Mouse (Mus musculus) spleen, adult 2 months (tissue): ENCODE data around the gene Zfp185. TPM values are rescaled to one million over a fixed set of nuclear protein-coding genes. Genes with fewer than 3 reads are reported as not detected.

Source experiments
- DNase-seq, 2 experiments: peaks; one replicate each; pipeline versions ENCODE4 v3.0.0 to v3.0.0-alpha.2; 2012 to 2021; ENCODE audit warnings: low spot score in 2 of 2, low read depth in 1 of 2
- H3K27ac ChIP-seq: fragments of 200-500 bp; 2 replicates; pipeline ENCODE4 v1.5.1; 2012; ENCODE audit warnings: low read length, inconsistent platforms; ENCODE audit not compliant: insufficient read depth
- H3K27me3 ChIP-seq: fragments of 200-500 bp; 2 replicates; pipeline ENCODE4 v1.6.1; 2012; ENCODE audit warnings: mild to moderate bottlenecking, moderate library complexity, low read length, inconsistent platforms; ENCODE audit not compliant: control insufficient read depth, insufficient read depth
- H3K36me3 ChIP-seq: fragments of 200-500 bp; 2 replicates; pipeline ENCODE4 v1.6.1; 2012; ENCODE audit warnings: mild to moderate bottlenecking, low read length, inconsistent platforms; ENCODE audit not compliant: control insufficient read depth, insufficient read depth
- H3K4me1 ChIP-seq: fragments of 200-500 bp; 2 replicates; pipeline ENCODE4 v1.6.1; 2011; ENCODE audit warnings: inconsistent platforms; ENCODE audit not compliant: control insufficient read depth, insufficient read depth, insufficient read length
- H3K4me3 ChIP-seq: fragments of 200-500 bp; 2 replicates; pipeline ENCODE4 v1.5.1; 2011; ENCODE audit warnings: mild to moderate bottlenecking, inconsistent platforms; ENCODE audit not compliant: insufficient read depth, insufficient read length; ENCODE audit errors: extremely low read depth
- CTCF ChIP-seq: fragments of 200-500 bp; IDR thresholded peaks from 2 replicates; pipeline ENCODE4 v1.5.1; 2011; ENCODE audit warnings: mild to moderate bottlenecking, inconsistent platforms; ENCODE audit not compliant: insufficient read depth, insufficient read length, insufficient replicate concordance; ENCODE audit errors: extremely low read depth
- POLR2A ChIP-seq: fragments of 200-500 bp; IDR thresholded peaks from 2 replicates; pipeline ENCODE4 v1.6.1; 2011; ENCODE audit warnings: low read depth, low read length, inconsistent platforms
- WGBS: fragments of 180-500 bp; shearing (Covaris S2); methylation state at CpG from one replicate; pipeline ENCODE4 v1.1.7; 2018; 5-methylcytosine and 5-hydroxymethylcytosine counted together
- polyA plus RNA-seq: library from polyadenylated mRNA; depleted of rRNA; stranded (reverse); fragments of >200 nt; gene quantifications from 2 replicates; pipeline ENCODE4 v1.2.3, GENCODE M21; 2012; rRNA removed

Zfp185 gene
- 0.14 and 0.19 TPM in 2 replicates for polyA plus RNA-seq

GRCm38 (mm10) chrX:72986841-72987519 is at the start of gene Zfp185:
TSS of gene Zfp185 (plus strand) at chrX:72987339.
- WGBS: 42% methylated on average over 44 of the region's 45 CpGs
- DNase-seq: no peak
- no peak for TF ChIP-seq POLR2A
- TF ChIP-seq CTCF: no peak
- no peak within 1 kb of the TSS for H3K27ac ChIP-seq
- H3K4me1 ChIP-seq: no peaks in the 10 kb centered on the region
- peaks cover 2% of the 10 kb centered on the region; the same call in 1 of the 2 replicates for H3K27me3 ChIP-seq
- H3K36me3 ChIP-seq: no peaks in the 10 kb centered on the region
- peak within 1 kb of the TSS; percentile 23; the same call in 1 of the 2 replicates for H3K4me3 ChIP-seq

- H3K4me1 ChIP-seq: no peaks in the 10 kb centered on the region
- no peak overlapping the region for H3K27ac ChIP-seq
- DNase-seq: no peak
- H3K36me3 ChIP-seq: peaks cover 2% of the 10 kb centered on the region; the same call in 1 of the 2 replicates
- H3K27me3 ChIP-seq: no peaks in the 10 kb centered on the region
- 90% methylated on average over 4 of the region's 4 CpGs for WGBS
- TF ChIP-seq CTCF (no peak), POLR2A (no peak)
- H3K4me3 ChIP-seq: no peak overlapping the region
Measured at GRCm38 (mm10) chrX:72953464-72953863, 33.7 kb upstream of the Zfp185 start.

GRCm38 (mm10) chrX:72956486-72956885 is 30.7 kb upstream of the Zfp185 start:
- TF ChIP-seq CTCF (no peak), POLR2A (no peak)
- no peak for DNase-seq
- H3K4me1 ChIP-seq: no peaks in the 10 kb centered on the region
- H3K36me3 ChIP-seq: peaks cover 2% of the 10 kb centered on the region; the same call in 1 of the 2 replicates
- WGBS: 85% methylated on average over 4 of the region's 4 CpGs
- no peaks in the 10 kb centered on the region for H3K27me3 ChIP-seq
- H3K27ac ChIP-seq: no peak overlapping the region
- no peak overlapping the region for H3K4me3 ChIP-seq

GRCm38 (mm10) chrX:72960431-72960830 is 26.7 kb upstream of the Zfp185 start:
- H3K36me3 ChIP-seq: peaks cover 2% of the 10 kb centered on the region; the same call in 1 of the 2 replicates
- TF ChIP-seq CTCF (no peak), POLR2A (no peak)
- 92% methylated on average over 4 of the region's 4 CpGs for WGBS
- no peaks in the 10 kb centered on the region for H3K27me3 ChIP-seq
- no peak overlapping the region for H3K27ac ChIP-seq
- H3K4me3 ChIP-seq: no peak overlapping the region
- no peak for DNase-seq
- H3K4me1 ChIP-seq: no peaks in the 10 kb centered on the region

GRCm38 (mm10) chrX:72961511-72961910 is 25.6 kb upstream of the Zfp185 start:
- 75% methylated on average over 3 of the region's 3 CpGs for WGBS
- TF ChIP-seq CTCF (no peak), POLR2A (no peak)
- H3K36me3 ChIP-seq: no peaks in the 10 kb centered on the region
- DNase-seq: no peak
- H3K27me3 ChIP-seq: no peaks in the 10 kb centered on the region
- no peak overlapping the region for H3K4me3 ChIP-seq
- no peak overlapping the region for H3K27ac ChIP-seq
- no peaks in the 10 kb centered on the region for H3K4me1 ChIP-seq

- DNase-seq: no peak
- no peak overlapping the region for H3K27ac ChIP-seq
- no peaks in the 10 kb centered on the region for H3K4me1 ChIP-seq
- TF ChIP-seq POLR2A: no peak
- no peak for TF ChIP-seq CTCF
- H3K4me3 ChIP-seq: no peak overlapping the region
- no peaks in the 10 kb centered on the region for H3K27me3 ChIP-seq
- WGBS: 82% methylated on average over 3 of the region's 3 CpGs
- H3K36me3 ChIP-seq: no peaks in the 10 kb centered on the region
Measured at GRCm38 (mm10) chrX:72962743-72963142, 24.4 kb upstream of the Zfp185 start.

- TF ChIP-seq POLR2A (no peak), CTCF (no peak)
- Histone ChIP-seq H3K27ac (no peak overlapping the region), H3K27me3 (peaks cover 2% of the 10 kb centered on the region; the same call in 1 of the 2 replicates), H3K4me3 (no peak overlapping the region), H3K4me1 (no peaks in the 10 kb centered on the region), H3K36me3 (no peaks in the 10 kb centered on the region)
- no peak for DNase-seq
- WGBS: 83% methylated on average over 6 of the region's 6 CpGs
Measured at GRCm38 (mm10) chrX:72982831-72983230, 4.3 kb upstream of the Zfp185 start.
